Mouse (Mus musculus): ENCODE results near the gene Lrpap1.
A peak's percentile ranks its signal among the peaks of the same experiment; 100 is the strongest.

The Lrpap1 gene

GRCm38 (mm10) chr5:35084913-35085312 lies 20.7 kb downstream of the Lrpap1 start:
- peaks cover 8% of the 10 kb centered on the region for H3K4me1 ChIP-seq (replicated peaks; ENCODE audit: low read depth, low read length)
- 0 out of 2 replicates have a peak, but pooled peaks cover 3% of the 10 kb centered on the region for H3K9me3 ChIP-seq (ENCODE audit: low read length)
- H3K27me3 ChIP-seq (ENCODE audit: insufficient read depth, low read length), result peaks cover 16% of the 10 kb centered on the region
- H3K36me3 ChIP-seq (ENCODE audit: insufficient read depth, low read length), result peaks cover 4% of the 10 kb centered on the region; the same call in 1 of the 2 replicates
- TF ChIP-seq POU5F1 (IDR thresholded peaks at IDR 0.05; ENCODE audit: borderline replicate concordance, low read length) (no peak), CTCF (conservative IDR thresholded peaks at IDR 0.05; ENCODE audit: low read length) (no peak), NANOG (IDR thresholded peaks at IDR 0.05; ENCODE audit: borderline replicate concordance, low read length) (no peak)
- no peak overlapping the region for H3K4me3 ChIP-seq (replicated peaks; ENCODE audit: low read length)

- H3K4me1 ChIP-seq (replicated peaks; ENCODE audit: low read depth, low read length), result peaks cover 16% of the 10 kb centered on the region
- H3K9me3 ChIP-seq (ENCODE audit: low read length), result 0 out of 2 replicates have a peak, but pooled peaks cover 3% of the 10 kb centered on the region
- peak overlapping the region; percentile 75 for H3K4me3 ChIP-seq (replicated peaks; ENCODE audit: low read length)
- H3K36me3 ChIP-seq (ENCODE audit: insufficient read depth, low read length), result no peaks in the 10 kb centered on the region
- H3K27me3 ChIP-seq (ENCODE audit: insufficient read depth, low read length), result peaks cover 41% of the 10 kb centered on the region
- no peak for TF ChIP-seq NANOG (IDR thresholded peaks at IDR 0.05; ENCODE audit: borderline replicate concordance, low read length)
- no peak for TF ChIP-seq CTCF (conservative IDR thresholded peaks at IDR 0.05; ENCODE audit: low read length)
- no peak for TF ChIP-seq POU5F1 (IDR thresholded peaks at IDR 0.05; ENCODE audit: borderline replicate concordance, low read length)
Measured at GRCm38 (mm10) chr5:35079101-35079500, 26.5 kb downstream of the Lrpap1 start.

GRCm38 (mm10) chr5:35076369-35076768 lies 29.2 kb downstream of the Lrpap1 start:
- no peaks in the 10 kb centered on the region for H3K9me3 ChIP-seq (ENCODE audit: low read length)
- peaks cover 51% of the 10 kb centered on the region for H3K27me3 ChIP-seq (ENCODE audit: insufficient read depth, low read length)
- TF ChIP-seq POU5F1 (IDR thresholded peaks at IDR 0.05; ENCODE audit: borderline replicate concordance, low read length), result no peak
- no peak for TF ChIP-seq NANOG (IDR thresholded peaks at IDR 0.05; ENCODE audit: borderline replicate concordance, low read length)
- TF ChIP-seq CTCF (conservative IDR thresholded peaks at IDR 0.05; ENCODE audit: low read length), result no peak
- H3K4me3 ChIP-seq (replicated peaks; ENCODE audit: low read length), result no peak overlapping the region
- peaks cover 16% of the 10 kb centered on the region for H3K4me1 ChIP-seq (replicated peaks; ENCODE audit: low read depth, low read length)
- H3K36me3 ChIP-seq (ENCODE audit: insufficient read depth, low read length), result no peaks in the 10 kb centered on the region

- H3K9me3 ChIP-seq (ENCODE audit: low read length), result no peaks in the 10 kb centered on the region
Measured at GRCm38 (mm10) chr5:35073992-35074391, 31.6 kb downstream of the Lrpap1 start.

GRCm38 (mm10) chr5:35073235-35073634 lies 32.3 kb downstream of the Lrpap1 start:
- no peaks in the 10 kb centered on the region for H3K9me3 ChIP-seq (ENCODE audit: low read length)
- H3K36me3 ChIP-seq (ENCODE audit: insufficient read depth, low read length), result no peaks in the 10 kb centered on the region
- TF ChIP-seq NANOG (IDR thresholded peaks at IDR 0.05; ENCODE audit: borderline replicate concordance, low read length) (no peak), CTCF (conservative IDR thresholded peaks at IDR 0.05; ENCODE audit: low read length) (no peak), POU5F1 (IDR thresholded peaks at IDR 0.05; ENCODE audit: borderline replicate concordance, low read length) (no peak)
- H3K4me3 ChIP-seq (replicated peaks; ENCODE audit: low read length), result no peak overlapping the region
- H3K27me3 ChIP-seq (ENCODE audit: insufficient read depth, low read length), result peaks cover 33% of the 10 kb centered on the region
- H3K4me1 ChIP-seq (replicated peaks; ENCODE audit: low read depth, low read length), result no peaks in the 10 kb centered on the region

More at GRCm38 (mm10) chr5:35073992-35074391, 31.6 kb downstream of the Lrpap1 start:
- TF ChIP-seq NANOG (IDR thresholded peaks at IDR 0.05; ENCODE audit: borderline replicate concordance, low read length) (no peak), POU5F1 (IDR thresholded peaks at IDR 0.05; ENCODE audit: borderline replicate concordance, low read length) (no peak), CTCF (conservative IDR thresholded peaks at IDR 0.05; ENCODE audit: low read length) (no peak)
- H3K36me3 ChIP-seq (ENCODE audit: insufficient read depth, low read length), result no peaks in the 10 kb centered on the region
- H3K4me3 ChIP-seq (replicated peaks; ENCODE audit: low read length), result no peak overlapping the region
- H3K27me3 ChIP-seq (ENCODE audit: insufficient read depth, low read length), result peaks cover 39% of the 10 kb centered on the region
- peaks cover 2% of the 10 kb centered on the region; the same call in 1 of the 2 replicates for H3K4me1 ChIP-seq (replicated peaks; ENCODE audit: low read depth, low read length)

GRCm38 (mm10) chr5:35071855-35072254 lies 33.7 kb downstream of the Lrpap1 start:
- no peaks in the 10 kb centered on the region for H3K4me1 ChIP-seq (replicated peaks; ENCODE audit: low read depth, low read length)
- H3K9me3 ChIP-seq (ENCODE audit: low read length), result no peaks in the 10 kb centered on the region
- no peak overlapping the region for H3K4me3 ChIP-seq (replicated peaks; ENCODE audit: low read length)
- H3K36me3 ChIP-seq (ENCODE audit: insufficient read depth, low read length), result no peaks in the 10 kb centered on the region
- peaks cover 22% of the 10 kb centered on the region for H3K27me3 ChIP-seq (ENCODE audit: insufficient read depth, low read length)
- no peak for TF ChIP-seq CTCF (conservative IDR thresholded peaks at IDR 0.05; ENCODE audit: low read length)
- TF ChIP-seq POU5F1 (IDR thresholded peaks at IDR 0.05; ENCODE audit: borderline replicate concordance, low read length), result no peak
- TF ChIP-seq NANOG (IDR thresholded peaks at IDR 0.05; ENCODE audit: borderline replicate concordance, low read length), result no peak

GRCm38 (mm10) chr5:35070953-35071352 lies 34.6 kb downstream of the Lrpap1 start:
- TF ChIP-seq CTCF (conservative IDR thresholded peaks at IDR 0.05; ENCODE audit: low read length), result no peak
- no peak for TF ChIP-seq POU5F1 (IDR thresholded peaks at IDR 0.05; ENCODE audit: borderline replicate concordance, low read length)
- TF ChIP-seq NANOG (IDR thresholded peaks at IDR 0.05; ENCODE audit: borderline replicate concordance, low read length), result no peak
- no peaks in the 10 kb centered on the region for H3K36me3 ChIP-seq (ENCODE audit: insufficient read depth, low read length)
- H3K27me3 ChIP-seq (ENCODE audit: insufficient read depth, low read length), result peaks cover 21% of the 10 kb centered on the region
- H3K4me3 ChIP-seq (replicated peaks; ENCODE audit: low read length), result no peak overlapping the region
- H3K9me3 ChIP-seq (ENCODE audit: low read length), result no peaks in the 10 kb centered on the region
- H3K4me1 ChIP-seq (replicated peaks; ENCODE audit: low read depth, low read length), result no peaks in the 10 kb centered on the region

GRCm38 (mm10) chr5:35070314-35070713 lies 35.3 kb downstream of the Lrpap1 start:
- TF ChIP-seq CTCF (conservative IDR thresholded peaks at IDR 0.05; ENCODE audit: low read length), result no peak
- TF ChIP-seq POU5F1 (IDR thresholded peaks at IDR 0.05; ENCODE audit: borderline replicate concordance, low read length), result no peak
- no peak for TF ChIP-seq NANOG (IDR thresholded peaks at IDR 0.05; ENCODE audit: borderline replicate concordance, low read length)
- no peaks in the 10 kb centered on the region for H3K36me3 ChIP-seq (ENCODE audit: insufficient read depth, low read length)
- H3K4me1 ChIP-seq (replicated peaks; ENCODE audit: low read depth, low read length), result no peaks in the 10 kb centered on the region

GRCm38 (mm10) chr5:35069841-35070240 lies 35.7 kb downstream of the Lrpap1 start:
- H3K9me3 ChIP-seq (ENCODE audit: low read length), result no peaks in the 10 kb centered on the region
- no peaks in the 10 kb centered on the region for H3K36me3 ChIP-seq (ENCODE audit: insufficient read depth, low read length)
- H3K27me3 ChIP-seq (ENCODE audit: insufficient read depth, low read length), result peaks cover 17% of the 10 kb centered on the region
- no peaks in the 10 kb centered on the region for H3K4me1 ChIP-seq (replicated peaks; ENCODE audit: low read depth, low read length)
- TF ChIP-seq CTCF (conservative IDR thresholded peaks at IDR 0.05; ENCODE audit: low read length), result no peak
- TF ChIP-seq NANOG (IDR thresholded peaks at IDR 0.05; ENCODE audit: borderline replicate concordance, low read length), result no peak
- TF ChIP-seq POU5F1 (IDR thresholded peaks at IDR 0.05; ENCODE audit: borderline replicate concordance, low read length), result no peak
- H3K4me3 ChIP-seq (replicated peaks; ENCODE audit: low read length), result no peak overlapping the region

More at GRCm38 (mm10) chr5:35070314-35070713, 35.3 kb downstream of the Lrpap1 start:
- no peak overlapping the region for H3K4me3 ChIP-seq (replicated peaks; ENCODE audit: low read length)
- H3K27me3 ChIP-seq (ENCODE audit: insufficient read depth, low read length), result peaks cover 17% of the 10 kb centered on the region
- H3K9me3 ChIP-seq (ENCODE audit: low read length), result no peaks in the 10 kb centered on the region
